Mouse (Mus musculus): ENCODE results near the gene Gm10643.

The Gm10643 gene

GRCm38 (mm10) chr8:84071921-84072320 lies 7.0 kb upstream of the Gm10643 start:
- DNase-seq (ENCODE audit: low spot score): no peak

GRCm38 (mm10) chr8:84070667-84071066 lies 5.7 kb upstream of the Gm10643 start:
- DNase-seq (ENCODE audit: low spot score): no peak

GRCm38 (mm10) chr8:84070241-84070640 lies 5.3 kb upstream of the Gm10643 start:
- DNase-seq (ENCODE audit: low spot score): no peak

- DNase-seq (ENCODE audit: low spot score): no peak
Measured at GRCm38 (mm10) chr8:84069750-84070149, 4.8 kb upstream of the Gm10643 start.

- DNase-seq (ENCODE audit: low spot score): no peak
Measured at GRCm38 (mm10) chr8:84069169-84069568, 4.2 kb upstream of the Gm10643 start.

GRCm38 (mm10) chr8:84068316-84069035 lies 3.5 kb upstream of the Gm10643 start:
- DNase-seq (ENCODE audit: low spot score): no peak

- DNase-seq (ENCODE audit: low spot score): no peak
Measured at GRCm38 (mm10) chr8:84067911-84068310, 3.0 kb upstream of the Gm10643 start.

- peak; percentile 99 for DNase-seq (ENCODE audit: low spot score)
Measured at GRCm38 (mm10) chr8:84067047-84067573, 2.2 kb upstream of the Gm10643 start.

GRCm38 (mm10) chr8:84066291-84066930 lies 1.5 kb upstream of the Gm10643 start, which contains the start of gene Rfx1:
Gene Rfx1 (plus strand): TSS chr8:84066834.
- peak; percentile 98 for DNase-seq (ENCODE audit: low spot score)

GRCm38 (mm10) chr8:84065457-84066072 lies 628 bp upstream of the Gm10643 start:
- no peak for DNase-seq (ENCODE audit: low spot score)

- DNase-seq (ENCODE audit: low spot score): no peak
Measured at GRCm38 (mm10) chr8:84063861-84064610, 901 bp downstream of the Gm10643 start.

- no peak for DNase-seq (ENCODE audit: low spot score)
Measured at GRCm38 (mm10) chr8:84060245-84060644, 4.7 kb downstream of the Gm10643 start.

GRCm38 (mm10) chr8:84059226-84059625 lies 5.7 kb downstream of the Gm10643 start:
- DNase-seq (ENCODE audit: low spot score): no peak

- no peak for DNase-seq (ENCODE audit: low spot score)
Measured at GRCm38 (mm10) chr8:84057827-84058226, 7.1 kb downstream of the Gm10643 start.

- no peak for DNase-seq (ENCODE audit: low spot score)
Measured at GRCm38 (mm10) chr8:84053229-84053628, 11.7 kb downstream of the Gm10643 start.

GRCm38 (mm10) chr8:84052746-84053145 lies 12.2 kb downstream of the Gm10643 start:
- no peak for DNase-seq (ENCODE audit: low spot score)

- no peak for DNase-seq (ENCODE audit: low spot score)
Measured at GRCm38 (mm10) chr8:84048171-84048570, 16.8 kb downstream of the Gm10643 start.

- DNase-seq (ENCODE audit: low spot score): no peak
Measured at GRCm38 (mm10) chr8:84046505-84046904, 18.4 kb downstream of the Gm10643 start.

GRCm38 (mm10) chr8:84044900-84045299 lies 20.0 kb downstream of the Gm10643 start, which contains the start of gene Rln3:
Gene Rln3 (minus strand): TSS chr8:84045000.
- no peak for DNase-seq (ENCODE audit: low spot score)

GRCm38 (mm10) chr8:84044103-84044502 lies 20.8 kb downstream of the Gm10643 start:
- no peak for DNase-seq (ENCODE audit: low spot score)

- DNase-seq (ENCODE audit: low spot score): no peak
Measured at GRCm38 (mm10) chr8:84042948-84043342, 22.0 kb downstream of the Gm10643 start.
